Mouse (Mus musculus) right cerebral cortex, postnatal 4 days (tissue): ENCODE measurements at regions not wholly inside any gene's neighbourhood (a gene's known extent, or its start where the extent isn't known, plus 50 kb on each side); places are given as distances from the start of the nearest gene placed in this dataset.
A peak's percentile ranks its signal among the peaks of the same experiment; 100 is the strongest.

Experiments used
- DNase-seq: peaks from one replicate; pipeline ENCODE4 v3.0.0-alpha.2; 2022

DNA sequence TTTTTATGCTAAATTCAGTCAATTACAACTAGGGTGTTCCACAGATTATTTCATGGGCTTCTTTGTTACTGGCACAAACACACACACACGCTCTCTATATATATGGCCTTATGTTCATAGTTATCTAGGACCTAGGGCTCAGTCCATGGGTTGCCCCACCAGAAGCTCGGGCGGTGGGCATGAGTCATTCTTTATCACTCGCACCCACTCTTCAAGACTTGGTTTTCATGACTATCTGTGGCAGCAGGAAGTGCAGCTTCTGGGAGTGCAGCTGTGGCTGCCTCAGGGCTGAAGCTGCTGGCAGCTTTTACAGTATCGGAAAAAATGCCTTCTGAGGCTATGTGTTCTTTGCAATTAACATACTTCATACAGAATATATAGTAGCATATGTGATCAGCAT, 198.7 kb downstream of the Ipo11 start:
- DNase-seq: no peak

DNA sequence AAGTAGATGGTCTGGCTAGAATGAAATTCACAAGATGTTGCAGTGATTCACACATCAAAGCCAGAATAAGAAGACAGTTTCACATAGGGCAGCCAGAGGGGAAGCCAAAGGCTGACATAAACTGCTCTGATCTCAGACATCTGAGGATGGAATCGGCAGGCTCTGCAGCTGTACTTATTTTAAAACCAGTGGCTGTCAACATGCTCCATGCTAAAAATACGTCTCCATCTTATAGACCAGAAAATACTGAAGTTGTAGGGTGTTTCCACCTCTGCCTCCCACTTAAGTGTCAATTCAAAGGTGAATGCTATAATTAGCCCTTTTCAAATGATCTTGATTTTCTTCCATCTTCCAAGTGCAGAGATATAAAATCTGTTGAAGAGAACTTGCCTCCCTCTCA, 202.4 kb downstream of the Ipo11 start:
- DNase-seq: no peak

DNA sequence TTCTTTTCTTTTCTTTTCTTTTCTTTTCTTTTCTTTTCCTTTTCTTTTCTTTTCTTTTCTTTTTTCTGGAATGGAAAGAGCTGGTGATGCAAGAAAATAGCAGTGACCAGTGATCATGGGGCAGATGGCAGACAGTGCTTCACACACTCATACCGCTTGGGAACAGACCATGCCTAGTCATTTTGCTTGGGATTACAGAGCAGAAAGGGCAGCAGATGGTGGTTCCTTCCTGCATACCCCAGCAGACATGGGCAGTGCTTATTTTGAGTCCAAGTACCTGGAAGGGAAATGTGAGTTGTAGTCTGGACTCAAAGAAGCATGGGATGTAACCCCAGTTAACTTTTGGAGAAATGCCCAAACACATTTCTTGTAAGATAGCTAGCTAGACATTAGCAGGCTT, 203.9 kb downstream of the Ipo11 start:
- no peak for DNase-seq

DNA sequence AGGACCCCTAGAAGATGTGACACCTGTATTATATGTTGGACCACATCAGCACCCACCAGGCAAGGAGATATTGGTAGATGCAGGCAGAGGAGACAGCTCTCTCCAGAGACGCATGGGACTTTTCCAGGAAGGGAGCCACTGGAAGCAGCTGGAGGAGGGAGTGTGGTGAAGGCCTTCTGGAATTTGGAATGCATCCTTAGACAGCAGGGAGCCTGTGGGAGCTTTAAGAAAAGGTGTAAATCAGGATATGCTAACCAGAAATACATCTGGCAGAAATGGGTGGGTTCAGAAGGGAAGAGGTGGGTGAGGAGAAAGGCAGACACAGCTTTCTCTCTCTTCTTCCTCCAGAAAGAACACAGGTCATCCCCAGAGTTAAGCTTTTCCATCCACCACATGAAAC, 213.4 kb downstream of the Ipo11 start:
- DNase-seq: no peak

DNA sequence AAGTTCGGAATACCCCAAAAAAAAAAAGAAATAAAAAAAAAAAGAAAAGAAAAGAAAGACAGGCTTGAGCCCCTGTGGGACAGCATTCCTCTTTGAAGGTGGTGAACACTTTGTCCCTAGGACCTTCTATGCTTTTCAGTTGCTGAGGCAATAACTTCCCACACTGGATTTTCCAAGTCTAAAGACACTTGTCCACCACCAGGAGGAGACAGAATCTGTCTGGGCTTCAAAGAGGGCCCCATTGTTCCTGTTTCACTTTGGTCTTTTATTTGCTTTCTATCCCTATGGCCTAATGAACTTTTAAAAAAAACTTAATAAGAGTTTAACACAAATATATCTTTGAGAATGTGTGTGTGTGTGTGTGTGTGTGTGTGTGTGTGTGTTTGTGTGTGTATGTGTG, 215.6 kb downstream of the Ipo11 start:
- DNase-seq: no peak

DNA sequence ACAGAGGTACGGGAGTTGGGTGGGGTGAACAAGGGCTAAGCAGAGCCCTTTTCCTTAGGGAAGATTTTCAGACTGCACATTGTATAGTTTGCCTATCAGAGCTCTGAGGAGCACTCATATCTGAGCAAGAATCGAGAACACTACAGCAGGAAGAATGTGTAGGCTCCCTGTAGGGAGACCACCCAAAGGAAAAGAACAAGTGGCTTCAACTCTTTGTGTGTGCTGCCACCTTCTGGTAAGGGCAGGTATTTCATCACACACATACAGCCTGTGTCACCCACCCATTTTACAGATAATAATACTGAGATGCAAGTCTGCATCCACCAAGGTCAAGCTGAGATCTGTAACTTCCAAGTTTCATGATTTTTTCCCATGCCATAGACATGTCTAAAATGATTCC, 221.0 kb downstream of the Ipo11 start:
- peak; percentile 8 for DNase-seq

DNA sequence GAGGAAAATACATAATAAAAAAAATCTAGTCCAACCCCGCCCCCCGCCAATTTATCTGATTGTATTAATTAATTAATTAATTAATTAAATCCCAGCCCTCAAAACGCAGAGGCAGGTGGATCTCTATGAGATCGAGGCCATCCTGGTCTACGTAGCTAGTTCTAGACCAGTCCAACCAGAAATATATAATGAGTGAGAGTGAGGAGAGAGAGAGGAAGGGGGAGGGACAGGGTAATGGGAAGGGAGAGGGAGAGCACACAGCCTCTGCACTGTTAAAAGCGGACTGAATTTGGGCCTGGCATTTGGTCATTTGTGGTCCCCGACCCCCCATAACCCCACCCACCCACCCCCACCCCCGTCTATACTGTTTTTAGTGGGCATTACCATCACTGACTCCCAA, 221.5 kb downstream of the Ipo11 start:
- DNase-seq: no peak

DNA sequence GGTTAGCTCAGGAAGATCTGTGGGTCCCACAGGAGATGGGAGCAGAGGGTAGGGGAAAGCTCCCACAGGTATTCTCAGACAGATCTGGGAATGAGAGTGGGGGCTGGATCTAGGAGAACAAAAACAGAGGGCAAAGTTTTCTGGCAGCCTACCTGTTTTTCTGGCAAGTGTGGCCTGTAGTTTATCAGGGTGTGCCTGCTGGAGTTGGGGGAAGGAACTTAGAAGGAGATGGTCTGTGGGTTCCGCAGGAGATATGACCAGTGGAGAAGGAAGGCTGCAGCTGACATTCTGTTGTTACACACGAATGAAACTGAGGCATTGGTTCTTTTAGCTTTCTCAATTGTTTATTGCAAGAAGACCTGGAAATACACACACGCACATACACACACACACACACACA, 226.2 kb downstream of the Ipo11 start:
- DNase-seq: no peak

DNA sequence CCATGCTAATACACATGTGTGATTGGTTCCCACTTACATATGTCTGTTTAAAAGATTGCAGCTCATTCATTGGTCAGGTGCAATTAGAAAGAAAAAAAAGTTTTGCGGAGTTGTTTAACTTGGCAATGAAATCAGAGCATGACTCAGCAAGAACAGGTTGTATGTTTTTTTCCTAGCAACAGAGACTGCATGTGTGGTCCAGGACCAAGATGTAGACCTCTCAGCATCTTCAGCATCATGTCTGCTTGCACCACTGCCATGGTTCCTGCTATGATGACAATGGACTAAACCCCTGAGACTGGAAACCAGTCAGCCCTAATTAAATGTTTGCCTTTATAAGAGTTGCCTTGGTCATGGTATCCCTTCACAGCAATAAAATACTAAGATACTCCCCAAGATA, 236.4 kb downstream of the Ipo11 start:
- no peak for DNase-seq

DNA sequence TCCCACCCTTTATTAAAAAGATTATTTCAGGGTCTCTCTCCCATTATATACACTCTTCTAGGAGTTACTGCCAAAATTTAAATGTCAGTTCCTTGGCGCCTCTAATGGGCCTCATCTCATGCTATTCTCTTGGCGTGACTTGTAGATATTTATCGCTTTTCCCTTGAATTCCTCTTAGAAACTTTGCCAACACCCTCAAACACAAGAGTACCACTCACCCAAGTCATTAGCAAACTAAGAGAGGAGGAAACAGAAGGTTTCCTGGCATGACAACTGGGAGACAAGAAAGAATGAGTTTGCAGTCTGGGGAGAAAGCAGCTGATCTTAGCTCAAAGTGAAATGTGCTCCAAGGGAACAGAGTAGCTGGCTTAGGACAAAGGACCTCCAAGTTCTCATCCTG, 236.8 kb downstream of the Ipo11 start:
- DNase-seq: no peak

DNA sequence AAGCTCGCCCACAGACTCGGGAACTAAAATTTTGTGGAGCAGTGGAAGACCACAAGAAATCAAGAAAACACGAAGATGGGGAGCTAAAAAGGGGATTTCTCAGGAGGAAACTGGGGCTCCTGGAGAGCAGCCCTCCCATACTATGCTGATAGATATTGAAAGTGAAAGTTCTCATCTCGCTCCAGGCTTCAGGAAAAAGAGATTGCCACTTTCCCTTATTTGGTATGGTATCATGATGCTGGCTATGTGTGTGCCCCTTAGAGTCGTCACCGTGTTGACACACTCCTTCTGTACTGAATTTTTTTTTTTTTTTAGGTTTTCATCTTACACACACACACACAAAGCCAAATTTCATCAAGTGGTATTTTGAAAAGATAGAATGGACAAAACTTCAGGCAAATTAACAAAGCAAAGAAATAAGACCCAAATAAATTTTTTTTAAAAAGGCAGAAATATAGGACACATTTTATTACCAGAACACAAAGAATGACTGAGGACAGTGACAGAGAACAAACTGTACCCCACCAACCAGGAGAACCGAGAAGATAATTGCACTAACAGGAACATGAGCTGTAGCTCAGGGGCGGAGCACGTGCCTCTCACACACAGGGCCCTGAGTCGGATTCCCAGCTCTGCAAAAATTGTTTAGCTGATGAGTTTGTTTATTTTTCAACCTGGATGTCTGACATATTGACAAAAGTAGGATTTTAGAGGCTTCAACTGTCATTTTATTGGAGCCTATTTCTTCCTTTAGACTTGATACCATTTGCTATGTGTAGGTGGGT, 244.8 kb downstream of the Ipo11 start:
- DNase-seq: no peak

DNA sequence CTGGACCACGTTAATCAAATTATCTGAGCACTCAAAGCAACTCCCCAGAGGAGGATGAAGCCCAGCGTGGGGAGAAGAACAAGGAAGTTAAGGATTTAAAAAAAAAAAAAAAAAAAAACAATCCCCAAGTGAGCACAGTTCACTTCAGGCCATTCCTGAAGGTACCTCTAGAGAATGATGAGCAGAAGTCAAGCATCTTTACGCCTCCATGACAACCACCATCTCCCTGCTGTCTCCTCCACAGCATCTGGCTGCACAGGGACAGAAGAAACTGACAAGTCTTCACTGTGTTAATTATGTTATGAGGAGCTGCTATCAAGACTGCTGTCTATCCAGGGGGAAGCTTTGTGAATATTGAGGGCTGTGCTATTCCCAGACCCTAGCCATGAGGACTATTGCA, 246.6 kb downstream of the Ipo11 start:
- no peak for DNase-seq

DNA sequence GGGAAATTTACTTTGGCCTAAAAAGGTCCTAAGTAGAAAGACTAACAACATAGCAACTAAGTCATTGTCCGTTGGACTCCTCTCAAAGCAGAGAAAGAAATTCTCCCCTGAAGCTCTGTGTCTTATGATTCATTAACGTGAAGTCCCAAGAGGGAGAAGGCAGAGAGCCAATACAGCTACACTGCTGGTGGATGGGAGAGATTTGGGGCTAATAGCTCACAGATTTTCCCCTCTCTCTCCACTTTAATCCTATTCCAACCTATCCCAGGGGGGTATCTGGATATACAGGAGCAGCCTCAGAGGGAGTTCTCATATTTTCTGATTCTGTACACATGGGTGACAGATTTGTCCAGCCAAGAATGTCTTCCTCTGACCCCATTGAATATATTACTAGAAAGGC, 247.1 kb downstream of the Ipo11 start:
- DNase-seq: no peak

DNA sequence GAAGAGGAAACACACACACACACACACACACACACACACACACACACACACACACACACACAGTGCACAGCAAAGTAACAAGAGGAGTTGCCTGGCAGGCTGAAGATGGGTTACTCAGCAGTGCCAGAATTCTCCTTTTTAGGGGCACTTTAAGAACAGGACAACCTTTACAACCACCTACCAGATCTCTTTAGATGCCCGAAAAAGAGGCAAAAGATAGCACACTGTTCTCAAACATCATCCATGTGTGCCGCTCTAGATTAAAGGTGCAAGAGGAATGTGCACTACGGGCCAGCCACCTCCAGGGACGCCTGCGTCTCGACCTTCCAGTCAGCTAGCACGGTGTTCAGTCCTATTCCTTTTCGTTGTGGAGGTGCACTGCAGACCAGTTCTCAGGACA, 247.7 kb downstream of the Ipo11 start:
- DNase-seq: no peak

DNA sequence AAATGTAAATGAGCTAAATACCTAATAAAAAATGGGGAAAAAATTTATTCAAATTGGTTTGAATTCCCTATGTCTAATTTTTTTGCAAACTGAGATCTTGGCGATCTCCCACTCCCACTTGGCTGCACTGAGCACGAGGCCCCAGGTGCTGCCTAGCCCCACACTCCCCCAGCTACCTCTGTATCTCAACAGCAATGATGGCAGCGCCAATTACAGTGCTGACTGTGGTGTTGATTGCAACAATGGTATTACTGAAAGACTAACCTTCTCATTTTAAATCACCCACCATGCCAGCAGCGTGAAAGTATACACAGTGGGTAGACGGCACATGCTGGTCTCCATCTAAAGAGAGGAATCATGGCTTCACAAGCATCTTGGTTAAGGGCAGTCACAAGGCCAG, 267.1 kb downstream of the Ipo11 start:
- no peak for DNase-seq

DNA sequence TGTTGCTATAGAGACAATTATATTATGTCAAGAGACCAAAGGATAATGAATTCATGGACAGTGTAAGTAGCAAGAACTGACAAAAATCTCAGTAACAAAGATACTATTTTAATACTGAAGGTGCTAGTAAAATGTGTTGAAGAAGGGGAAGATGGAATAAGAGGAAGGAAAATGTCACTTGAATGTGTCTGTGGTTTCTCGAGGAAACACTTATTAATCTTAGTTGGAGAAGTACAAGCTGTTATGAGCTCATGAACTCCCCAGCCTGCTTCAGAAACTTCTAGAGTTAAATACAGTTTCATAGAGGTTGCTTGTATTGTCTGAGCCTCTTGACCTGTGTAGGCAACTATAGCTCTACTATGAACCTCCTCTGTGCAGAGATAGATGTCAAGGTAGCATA, 274.6 kb downstream of the Ipo11 start:
- no peak for DNase-seq

DNA sequence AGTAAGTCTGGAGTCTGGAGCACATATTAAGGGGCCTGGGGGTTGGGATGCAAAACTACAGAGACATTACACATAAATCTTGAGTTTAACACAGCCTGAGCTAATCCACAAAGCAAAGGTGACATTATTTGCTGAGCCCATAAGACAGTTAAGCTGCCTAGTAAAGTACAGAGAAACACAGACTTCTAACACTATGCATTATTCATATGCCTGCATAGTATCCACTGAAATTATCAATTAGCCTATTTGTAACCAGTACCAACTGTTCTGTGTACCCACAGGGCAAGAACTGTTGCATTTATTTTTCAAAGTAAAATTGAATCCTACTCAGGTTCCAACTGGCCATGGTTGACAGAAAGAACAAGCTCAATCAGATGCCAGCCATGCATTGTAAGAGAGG, 287.4 kb downstream of the Ipo11 start:
- no peak for DNase-seq

DNA sequence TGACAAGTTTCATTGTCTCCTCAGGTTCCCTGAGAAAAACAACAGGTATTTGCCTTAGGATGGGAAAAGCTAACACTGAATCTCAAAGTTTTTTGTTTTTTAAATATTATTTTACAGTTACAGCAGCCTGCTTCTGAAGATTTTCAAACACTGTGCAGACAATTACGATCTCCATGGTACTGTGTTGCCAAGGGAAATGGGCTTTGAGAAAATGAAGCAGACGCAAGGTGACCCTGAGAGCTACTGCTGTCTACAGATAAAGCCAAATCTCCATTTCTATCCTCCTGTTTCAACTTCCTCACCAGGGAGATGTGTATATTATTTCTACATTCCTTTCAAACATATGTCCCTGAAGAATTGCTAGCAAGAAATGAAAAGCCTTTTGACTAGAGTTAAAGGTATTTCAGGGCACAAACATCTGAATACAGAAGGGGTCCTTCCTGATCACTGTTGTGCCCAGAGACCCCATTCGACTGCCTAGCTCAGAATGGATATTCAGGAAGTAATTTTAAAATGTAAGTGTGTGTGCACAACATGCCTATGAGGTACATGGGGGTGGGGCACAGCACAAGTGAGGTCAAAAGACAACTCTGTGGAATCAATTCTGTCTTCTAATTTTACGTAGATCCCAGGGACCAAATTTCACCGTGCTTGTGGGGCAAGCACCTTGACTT, 293.3 kb downstream of the Ipo11 start:
- no peak for DNase-seq

DNA sequence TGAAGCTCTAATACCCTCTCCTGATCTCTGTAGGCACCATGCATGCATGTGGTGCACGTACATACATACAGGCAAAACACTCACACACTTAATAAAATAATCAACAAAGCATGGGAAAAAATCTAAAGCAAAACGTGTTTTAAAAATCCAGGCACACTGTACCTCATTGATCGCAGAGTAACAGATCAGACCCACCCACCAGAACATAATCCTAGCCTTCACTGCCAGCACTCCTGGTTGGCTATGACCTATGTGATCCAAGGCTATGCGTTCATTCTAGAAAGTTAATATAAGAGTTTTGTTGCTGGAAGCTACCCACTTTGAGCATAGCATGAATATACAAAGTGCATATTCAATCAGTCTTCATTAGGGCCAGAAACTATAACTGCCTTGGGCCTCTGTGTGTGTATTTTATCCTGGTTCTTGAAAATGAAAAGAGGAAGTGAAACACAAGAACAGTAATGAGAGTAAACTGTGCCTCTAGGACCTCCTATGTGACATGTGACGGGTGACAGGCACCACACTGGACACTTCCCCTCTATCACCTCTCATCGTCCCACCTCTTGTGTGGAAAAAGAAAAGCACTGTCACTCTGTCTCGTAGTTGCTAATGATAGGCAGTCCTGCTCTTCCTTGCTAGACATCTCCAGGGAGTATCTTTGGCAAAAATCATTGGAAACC, 297.9 kb downstream of the Ipo11 start:
- DNase-seq: no peak

DNA sequence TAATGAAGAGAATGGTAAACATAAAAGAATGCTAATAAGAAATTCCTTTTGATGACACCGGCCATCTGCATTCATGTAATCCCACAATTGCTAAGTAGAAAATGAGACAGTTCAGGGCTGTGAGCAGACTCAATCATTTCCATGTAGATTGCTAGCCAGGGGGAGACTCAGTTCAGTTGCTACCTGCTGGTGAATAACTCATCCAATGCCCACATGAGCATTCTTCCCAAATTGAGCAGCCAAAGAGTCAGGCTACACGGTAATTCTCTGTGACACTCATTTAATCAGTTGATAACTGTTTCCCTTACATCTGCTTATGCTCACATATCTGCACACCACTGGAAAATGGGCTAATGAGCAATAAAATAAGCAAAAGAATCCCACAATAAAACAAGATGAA, 345.0 kb downstream of the Ipo11 start:
- DNase-seq: no peak

DNA sequence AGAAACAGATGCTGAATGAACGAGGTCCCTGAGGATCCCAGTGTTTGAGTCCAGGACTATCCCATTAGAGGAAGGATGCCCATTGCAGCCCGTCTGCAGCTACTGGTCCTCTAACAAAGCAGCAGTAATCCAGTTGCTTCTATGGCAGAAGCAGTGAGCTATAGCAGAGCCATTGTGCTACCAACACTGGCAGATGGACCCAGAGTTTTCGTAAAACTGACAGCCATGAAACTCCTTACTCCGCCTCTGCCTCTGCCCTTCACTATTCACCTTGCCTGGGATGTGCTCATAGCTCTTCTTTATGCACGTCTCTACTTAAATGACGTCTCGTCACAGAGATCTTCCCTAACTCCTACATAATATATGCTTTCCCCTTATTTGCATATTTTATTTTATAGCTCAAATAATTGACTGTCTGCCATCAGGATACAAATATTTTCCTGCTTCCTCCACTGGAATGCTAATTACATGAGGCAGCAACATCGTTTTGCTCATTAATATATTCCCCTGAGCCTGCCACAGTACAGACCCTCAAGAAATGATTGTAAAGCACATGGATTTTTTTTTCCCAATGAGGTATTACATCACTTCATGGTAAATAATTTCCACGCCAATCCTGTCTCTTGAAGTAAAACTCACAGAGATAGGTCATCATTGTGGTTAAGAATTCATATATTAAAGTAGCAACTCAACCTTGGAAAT, 368.9 kb downstream of the Ipo11 start:
- DNase-seq: no peak

DNA sequence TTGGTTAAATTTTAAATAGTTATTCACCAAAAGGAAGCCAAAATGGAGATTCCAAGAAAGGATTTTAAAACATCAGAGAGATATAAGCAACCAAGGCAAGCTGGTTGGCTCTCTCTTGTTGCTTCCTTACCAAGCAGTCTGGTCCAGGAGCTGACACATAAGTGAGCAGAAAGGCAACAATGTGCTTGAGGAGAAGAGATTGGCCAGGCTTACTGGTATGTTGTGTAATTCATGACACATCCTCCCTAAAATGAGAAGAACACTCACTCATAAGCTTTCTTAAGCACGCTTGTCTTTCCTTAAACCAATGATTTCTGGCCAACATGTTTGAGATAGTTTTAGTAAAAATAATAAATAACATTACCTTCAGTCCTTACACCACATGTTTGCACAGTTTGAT, 374.2 kb downstream of the Ipo11 start:
- no peak for DNase-seq

DNA sequence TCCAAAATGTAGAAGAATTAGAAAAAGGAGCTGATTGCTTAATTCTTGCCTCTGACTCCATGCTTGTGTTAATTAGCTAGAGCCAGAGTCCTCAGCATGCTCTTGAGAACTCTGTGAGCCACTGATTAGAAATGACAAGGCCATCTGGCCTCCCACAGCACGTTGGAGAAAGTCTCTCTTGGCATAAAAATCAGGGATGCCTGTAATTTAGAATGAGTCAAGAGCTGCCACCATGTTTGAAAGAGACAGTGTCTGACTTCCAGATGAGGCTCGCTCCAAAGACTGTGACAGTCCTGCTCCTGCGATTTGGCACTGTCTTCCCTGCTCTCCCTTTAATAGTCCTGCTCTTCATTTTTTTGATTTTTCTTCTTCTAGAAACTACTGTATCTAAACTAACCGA, 374.6 kb downstream of the Ipo11 start:
- no peak for DNase-seq
